Mouse (Mus musculus): ENCODE data around the gene Polr2b.

Gene Polr2b

DNA sequence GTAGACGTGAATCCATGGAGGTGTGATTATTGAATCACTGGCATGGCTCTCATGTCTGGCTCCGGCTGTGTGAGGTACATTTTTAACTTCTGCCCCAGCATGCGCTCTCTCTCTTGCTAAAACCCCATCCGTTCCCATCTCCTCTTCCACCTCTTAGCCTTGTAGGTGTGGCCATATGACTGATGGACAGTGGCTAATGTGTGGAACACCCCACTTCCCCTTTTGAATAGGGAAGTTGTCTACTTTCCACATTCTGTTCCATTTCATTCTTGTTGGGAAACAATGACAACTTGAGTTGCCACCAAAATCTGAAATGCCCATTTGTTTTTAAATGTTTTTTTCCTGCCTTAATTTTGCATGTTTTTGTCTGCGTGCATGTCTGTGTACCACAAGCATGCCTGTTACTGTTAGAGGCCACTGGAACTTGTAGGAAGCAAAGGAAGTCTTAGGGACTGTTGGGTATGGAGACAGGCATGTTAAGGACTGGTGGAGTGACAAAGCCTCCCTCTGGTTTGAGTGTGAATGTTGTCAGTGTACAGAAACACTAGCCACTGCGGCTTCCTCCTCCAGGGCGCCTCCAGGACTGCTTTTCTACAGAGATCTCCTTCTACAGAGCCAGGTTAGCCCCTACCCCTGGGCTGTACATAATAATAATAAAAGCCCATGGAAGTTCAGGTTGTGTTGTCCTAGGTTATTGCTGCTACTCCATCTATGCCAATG, 17.0 kb upstream of the Polr2b start:
- DNase-seq (ENCODE audit: low spot score in 2 of 2): no peak

- DNase-seq (ENCODE audit: low spot score in 2 of 2): no peak
Measured at GRCm38 (mm10) chr5:77299486-77299885, 10.5 kb upstream of the Polr2b start.

GRCm38 (mm10) chr5:77301296-77301903, 8.5 kb upstream of the Polr2b start:
- DNase-seq (ENCODE audit: low spot score in 2 of 2): peak in 1 of 2 experiments; percentile 7

GRCm38 (mm10) chr5:77307821-77308553, 2.0 kb upstream of the Polr2b start:
- DNase-seq (ENCODE audit: low spot score in 2 of 2): no peak

- peak in 1 of 2 experiments; percentile 31 for DNase-seq (ENCODE audit: low spot score in 2 of 2)
Measured at GRCm38 (mm10) chr5:77309051-77309906, 668 bp upstream of the Polr2b start.

GRCm38 (mm10) chr5:77314206-77314605, 4.3 kb downstream of the Polr2b start:
- no peak for DNase-seq (ENCODE audit: low spot score in 2 of 2)

DNA sequence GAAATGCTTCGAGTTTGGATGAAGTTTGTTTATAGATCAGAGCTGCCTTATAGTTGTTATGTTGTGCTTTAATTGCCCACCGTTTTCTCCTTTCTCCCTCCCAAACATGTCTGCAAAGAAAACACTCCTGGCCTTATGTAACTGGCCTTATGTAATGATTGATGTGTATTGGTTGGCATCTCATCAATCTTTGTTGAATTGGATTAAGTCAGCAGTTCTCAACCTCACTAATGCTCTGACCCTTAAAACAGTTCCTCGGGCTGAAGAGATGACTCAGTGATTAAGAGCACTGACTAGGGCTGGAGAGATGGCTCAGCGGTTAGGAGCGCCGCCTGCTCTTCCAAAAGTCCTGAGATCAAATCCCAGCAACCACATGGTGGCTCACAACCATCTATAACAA, 5.0 kb downstream of the Polr2b start:
- no peak for DNase-seq (ENCODE audit: low spot score in 2 of 2)

GRCm38 (mm10) chr5:77324936-77325335, 15.0 kb downstream of the Polr2b start:
- DNase-seq (ENCODE audit: low spot score in 2 of 2): no peak

GRCm38 (mm10) chr5:77330154-77330553, 20.2 kb downstream of the Polr2b start:
- DNase-seq (ENCODE audit: low spot score in 2 of 2): no peak

DNA sequence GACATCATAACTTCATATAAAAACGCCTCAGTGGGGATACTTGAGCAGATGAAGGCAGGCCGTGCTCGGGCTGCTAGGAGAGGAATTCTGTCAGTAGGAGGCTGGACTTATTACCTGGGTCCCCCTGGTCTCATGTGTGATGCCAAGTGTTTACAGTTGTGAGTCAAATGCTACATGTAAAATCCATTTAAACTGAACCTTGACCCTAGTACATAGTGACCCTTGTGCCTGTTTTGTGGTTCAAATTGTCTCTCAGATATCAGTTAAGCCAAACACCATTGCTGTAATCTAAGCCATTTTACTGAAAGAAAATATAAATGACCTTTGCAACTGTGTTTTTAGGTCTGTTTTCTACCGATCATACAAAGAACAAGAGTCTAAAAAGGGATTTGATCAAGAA, 30.1 kb downstream of the Polr2b start:
- no peak for DNase-seq (ENCODE audit: low spot score in 2 of 2)

DNA sequence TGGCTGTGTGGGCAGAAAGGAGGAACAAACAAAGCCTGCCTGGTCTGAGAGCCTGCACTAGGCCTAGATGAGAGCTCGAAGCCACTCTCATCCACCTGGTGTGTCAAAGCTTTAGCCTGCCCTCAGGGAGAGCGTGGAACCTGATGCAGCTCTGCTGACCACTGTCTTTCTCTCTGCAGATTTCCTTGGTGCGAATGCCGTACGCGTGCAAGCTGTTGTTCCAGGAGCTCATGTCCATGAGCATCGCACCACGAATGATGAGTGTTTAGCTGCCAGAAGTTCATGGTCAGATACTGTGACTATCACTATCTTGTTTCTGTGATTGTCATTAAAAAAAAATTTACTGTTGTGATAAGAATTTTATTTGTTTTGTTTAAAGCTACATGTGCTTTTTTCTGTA, 39.0 kb downstream of the Polr2b start:
- DNase-seq (ENCODE audit: low spot score in 2 of 2): no peak

GRCm38 (mm10) chr5:77349971-77350658, 40.2 kb downstream of the Polr2b start:
- no peak for DNase-seq (ENCODE audit: low spot score in 2 of 2)

DNA sequence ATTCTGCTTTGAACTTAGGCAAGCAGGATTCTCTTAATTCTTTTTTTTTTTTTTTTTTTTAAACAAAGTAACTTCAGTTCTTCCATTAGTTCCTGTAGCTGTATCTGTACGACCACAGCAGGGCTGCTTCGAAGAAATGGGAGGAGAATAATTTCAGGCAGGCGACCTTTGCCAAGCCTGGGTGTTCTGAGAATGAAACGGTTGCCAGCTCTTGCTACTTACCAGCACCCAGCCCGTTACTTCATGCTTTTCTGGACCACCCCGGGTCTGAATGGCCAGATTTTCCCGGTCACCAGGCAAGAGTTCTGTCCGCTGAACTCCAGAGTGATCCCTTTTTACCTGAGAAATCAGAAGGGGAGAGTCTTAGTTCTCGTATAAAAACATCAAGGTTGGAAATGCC, 41.7 kb downstream of the Polr2b start:
- no peak for DNase-seq (ENCODE audit: low spot score in 2 of 2)

GRCm38 (mm10) chr5:77354361-77354787, 44.4 kb downstream of the Polr2b start:
- peak; percentile 88 to 95 for DNase-seq (ENCODE audit: low spot score in 2 of 2)

DNA sequence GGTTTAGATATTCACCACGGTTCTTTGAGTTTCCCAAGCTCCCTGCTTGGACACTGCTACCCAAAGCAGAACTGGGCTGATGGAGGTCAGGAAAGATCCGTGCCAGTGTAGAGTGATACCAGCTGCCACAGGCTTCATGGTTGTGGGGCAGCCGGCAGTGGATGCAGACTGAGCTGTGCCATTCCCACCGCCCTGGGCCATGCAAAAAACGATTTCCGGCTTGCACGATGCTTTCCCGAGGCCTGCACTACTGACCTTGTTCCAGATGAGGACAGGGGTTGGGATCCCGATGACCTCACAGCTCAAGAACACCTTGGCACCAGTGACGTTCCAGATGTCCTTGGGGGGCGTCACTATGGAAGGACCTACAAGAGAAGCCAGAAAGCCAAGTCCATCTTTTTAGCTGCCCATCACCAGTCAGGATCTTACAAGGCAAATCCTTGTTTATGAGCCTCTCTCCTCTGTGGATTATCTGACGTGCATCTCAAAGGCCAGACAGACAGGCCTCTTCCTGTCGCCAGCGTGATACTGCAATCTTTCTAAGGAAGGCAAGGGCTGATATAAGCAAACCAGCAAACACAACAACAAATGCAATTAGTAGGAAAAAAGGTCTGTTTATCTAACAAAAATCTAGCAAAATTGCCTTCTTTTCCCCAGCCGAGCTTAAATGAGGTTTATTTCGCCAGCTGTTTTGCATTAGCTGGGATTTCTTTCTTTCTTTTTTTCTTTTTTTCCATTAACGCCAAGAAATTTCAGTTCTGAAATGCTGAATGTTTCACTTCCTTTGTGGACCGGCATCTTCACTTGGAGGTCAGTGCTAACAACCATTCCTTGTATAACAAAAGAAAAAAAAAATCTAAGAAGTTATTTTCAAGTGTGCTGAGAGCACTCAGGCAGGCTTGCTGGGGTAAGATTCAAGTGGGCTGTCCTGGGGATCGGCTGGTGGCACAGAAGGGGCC, 45.6 kb downstream of the Polr2b start:
- no peak for DNase-seq (ENCODE audit: low spot score in 2 of 2)

DNA sequence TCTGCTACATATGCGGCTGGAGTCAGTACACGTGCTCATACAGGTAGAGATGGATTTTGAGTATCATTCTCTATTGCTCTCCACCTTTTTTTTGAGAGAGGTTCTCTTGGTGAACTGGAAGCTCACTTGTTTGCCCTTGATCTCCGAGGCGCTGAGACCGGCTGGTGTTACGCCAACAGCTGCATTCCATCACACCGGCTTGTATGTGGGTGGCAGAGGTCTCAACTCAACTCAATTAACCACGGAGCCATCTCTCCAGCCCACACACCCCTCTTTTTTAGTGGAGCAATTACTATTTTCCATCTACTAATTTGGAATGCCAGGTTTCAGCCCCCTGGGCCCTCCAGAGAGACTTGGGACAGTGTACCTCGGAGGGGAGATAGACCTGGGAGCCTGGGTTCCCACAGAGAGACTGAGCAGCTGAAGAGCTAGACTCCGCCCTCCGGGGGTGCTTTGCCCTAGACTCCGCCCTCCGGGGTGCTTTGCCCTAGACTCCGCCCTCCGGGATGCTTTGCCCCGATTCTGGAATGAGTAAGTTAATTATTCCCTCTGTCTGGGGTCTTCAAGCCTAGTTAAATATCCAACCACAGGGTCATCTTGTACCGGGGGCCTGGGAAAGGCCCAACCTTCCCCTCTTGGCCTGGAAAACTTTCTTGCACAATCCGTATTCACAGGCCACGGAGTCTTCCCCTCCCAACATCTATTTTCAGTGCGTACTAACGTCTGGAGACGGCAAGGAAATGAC, 47.6 kb downstream of the Polr2b start:
- DNase-seq (ENCODE audit: low spot score in 2 of 2): no peak

GRCm38 (mm10) chr5:77358347-77358746, 48.4 kb downstream of the Polr2b start:
- no peak for DNase-seq (ENCODE audit: low spot score in 2 of 2)

- DNase-seq (ENCODE audit: low spot score in 2 of 2): no peak
Measured at GRCm38 (mm10) chr5:77359971-77360370, 50.0 kb downstream of the Polr2b start.

- no peak for DNase-seq (ENCODE audit: low spot score in 2 of 2)
Measured at GRCm38 (mm10) chr5:77361006-77361405, 51.1 kb downstream of the Polr2b start.

All from frontal cortex, postnatal 36 days (tissue).